Mouse (Mus musculus): ENCODE measurements around the gene Cnot4. TPM values are rescaled to one million over a fixed set of nuclear protein-coding genes. Genes with fewer than 3 reads are reported as not detected.
A peak's percentile ranks its signal among the peaks of the same experiment; 100 is the strongest.

Cnot4 gene
- polyA plus RNA-seq, 1 experiment from 2014 or later, result 34.3 TPM

GRCm38 (mm10) chr6:34988081-34988761 lies 145.3 kb downstream of the Cnot4 start, which contains the start of gene Slc23a4:
Slc23a4 (minus strand) TSS chr6:34988404.
- Histone ChIP-seq H3K27me3 (ENCODE audit: control insufficient read depth, insufficient read depth, low read length) (no peaks in the 10 kb centered on the region), H3K9ac (no peak within 1 kb of the TSS), H3K4me3 (replicated peaks; ENCODE audit: low read length) (no peak within 1 kb of the TSS), H3K27ac (no peak within 1 kb of the TSS), H3K4me1 (replicated peaks; ENCODE audit: control insufficient read depth, insufficient read depth, low read length) (peaks cover 8% of the 10 kb centered on the region), H3K36me3 (replicated peaks; ENCODE audit: control insufficient read depth, insufficient read depth) (no peaks in the 10 kb centered on the region), H3K4me2 (replicated peaks) (peak within 1 kb of the TSS; percentile 41), H3K9me3 (ENCODE audit: control insufficient read depth, low read length) (no peaks in the 10 kb centered on the region)
- ATAC-seq (ENCODE audit: low FRiP score) (0 out of 2 replicates have a peak, but pooled peaks have one; percentile 17), DNase-seq (ENCODE audit: low spot score) (no peak)
- WGBS, result 5% methylated on average over 20 of the region's 20 CpGs

- Histone ChIP-seq H3K4me2 (replicated peaks) (no peak overlapping the region), H3K4me1 (replicated peaks; ENCODE audit: control insufficient read depth, insufficient read depth, low read length) (peaks cover 8% of the 10 kb centered on the region), H3K4me3 (replicated peaks; ENCODE audit: low read length) (no peak overlapping the region), H3K27ac (no peak overlapping the region), H3K36me3 (replicated peaks; ENCODE audit: control insufficient read depth, insufficient read depth) (no peaks in the 10 kb centered on the region), H3K9me3 (ENCODE audit: control insufficient read depth, low read length) (no peaks in the 10 kb centered on the region), H3K27me3 (ENCODE audit: control insufficient read depth, insufficient read depth, low read length) (no peaks in the 10 kb centered on the region), H3K9ac (no peak overlapping the region)
- ATAC-seq (ENCODE audit: low FRiP score), result no peak
- DNase-seq (ENCODE audit: low spot score), result no peak
- 92% methylated on average over 12 of the region's 12 CpGs for WGBS
Observed at GRCm38 (mm10) chr6:34987085-34987645, 146.4 kb downstream of the Cnot4 start.

- ATAC-seq (ENCODE audit: low FRiP score), result no peak
- no peaks in the 10 kb centered on the region for H3K27me3 ChIP-seq (ENCODE audit: control insufficient read depth, insufficient read depth, low read length)
- H3K9me3 ChIP-seq (ENCODE audit: control insufficient read depth, low read length), result no peaks in the 10 kb centered on the region
- H3K27ac ChIP-seq, result no peak overlapping the region
- WGBS, result 74% methylated on average over 9 of the region's 9 CpGs
- no peaks in the 10 kb centered on the region for H3K4me1 ChIP-seq (replicated peaks; ENCODE audit: control insufficient read depth, insufficient read depth, low read length)
- H3K4me2 ChIP-seq (replicated peaks), result no peak overlapping the region
- no peak for DNase-seq (ENCODE audit: low spot score)
- no peak overlapping the region for H3K9ac ChIP-seq
- H3K4me3 ChIP-seq (replicated peaks; ENCODE audit: low read length), result no peak overlapping the region
- H3K36me3 ChIP-seq (replicated peaks; ENCODE audit: control insufficient read depth, insufficient read depth), result no peaks in the 10 kb centered on the region
Observed at GRCm38 (mm10) chr6:34980661-34981060, 152.9 kb downstream of the Cnot4 start.

GRCm38 (mm10) chr6:34979291-34979690 lies 154.2 kb downstream of the Cnot4 start:
- H3K4me2 ChIP-seq (replicated peaks), result no peak overlapping the region
- H3K9me3 ChIP-seq (ENCODE audit: control insufficient read depth, low read length), result no peaks in the 10 kb centered on the region
- WGBS, result 84% methylated on average over 3 of the region's 3 CpGs
- H3K27me3 ChIP-seq (ENCODE audit: control insufficient read depth, insufficient read depth, low read length), result no peaks in the 10 kb centered on the region
- no peaks in the 10 kb centered on the region for H3K4me1 ChIP-seq (replicated peaks; ENCODE audit: control insufficient read depth, insufficient read depth, low read length)
- H3K36me3 ChIP-seq (replicated peaks; ENCODE audit: control insufficient read depth, insufficient read depth), result no peaks in the 10 kb centered on the region
- ATAC-seq (ENCODE audit: low FRiP score) (no peak), DNase-seq (ENCODE audit: low spot score) (no peak)
- no peak overlapping the region for H3K27ac ChIP-seq
- no peak overlapping the region for H3K9ac ChIP-seq
- H3K4me3 ChIP-seq (replicated peaks; ENCODE audit: low read length), result no peak overlapping the region

Other genes with a start within 250 kb of the Cnot4 start
- gene Wdr91, start 222.8 kb downstream of the Cnot4 start, polyA plus RNA-seq (2014; fragmentation: Nextera tagmentation; extraction: Ambion mirVana), result 15.0 and 15.5 TPM in 2 replicates
- not detected in 2 replicates for gene Stra8, start 213.6 kb downstream of the Cnot4 start, polyA plus RNA-seq (2014; fragmentation: Nextera tagmentation; extraction: Ambion mirVana)
- gene Slc23a4, start 145.3 kb downstream of the Cnot4 start, polyA plus RNA-seq (2014; fragmentation: Nextera tagmentation; extraction: Ambion mirVana), result 0.48 and 0.78 TPM in 2 replicates
- 27.7 and 32.0 TPM in 2 replicates for gene Nup205, start 43.7 kb upstream of the Cnot4 start, polyA plus RNA-seq (2014; fragmentation: Nextera tagmentation; extraction: Ambion mirVana)
- gene Slc13a4, start 174.4 kb upstream of the Cnot4 start, polyA plus RNA-seq (2014; fragmentation: Nextera tagmentation; extraction: Ambion mirVana), result 7.5 and 7.8 TPM in 2 replicates
- gene Fam180a, start 192.4 kb upstream of the Cnot4 start, polyA plus RNA-seq (2014; fragmentation: Nextera tagmentation; extraction: Ambion mirVana), result 0.93 and 1.1 TPM in 2 replicates

Measured in hindbrain, embryonic 14.5 days (tissue).